Mouse (Mus musculus) stomach, postnatal 0 days (tissue): Measurements from ENCODE around the gene Batf.

Experiments
- CTCF ChIP-seq: IDR thresholded peaks from 2 replicates; pipeline ENCODE4 v1.5.1; 2016; ENCODE audit warnings: antibody characterized with exemption, low read depth, mild to moderate bottlenecking, moderate library complexity
- EP300 ChIP-seq: optimal IDR thresholded peaks from 2 replicates; pipeline ENCODE3; 2016; ENCODE audit warnings: antibody characterized with exemption

- TF ChIP-seq CTCF, result no peak
- no peak for TF ChIP-seq EP300
Measured at GRCm38 (mm10) chr12:85679808-85680207, 6.7 kb upstream of the Batf start.
